Mouse (Mus musculus): ENCODE results near the gene Araf.

GRCm38 (mm10) chrX:20819204-20819628, 21.6 kb downstream of the Araf start:
- TF ChIP-seq POLR2A (IDR thresholded peaks at IDR 0.05; ENCODE audit: low read depth, low read length), result no peak
- peak; percentile 76 for TF ChIP-seq CTCF (conservative IDR thresholded peaks at IDR 0.05; ENCODE audit: insufficient read depth, insufficient read length, low read depth, low read length)
